Mouse (Mus musculus) liver, adult 2 months (tissue): Measurements from ENCODE around the gene Jag1.

Experiments used
- CTCF ChIP-seq: fragments of 200-500 bp; IDR thresholded peaks from 2 replicates; pipeline ENCODE4 v1.5.1; 2011; ENCODE audit warnings: low read depth, low read length, control low read depth
- POLR2A ChIP-seq: fragments of 200-500 bp; IDR thresholded peaks from 2 replicates; pipeline ENCODE4 v1.6.1; 2011; ENCODE audit warnings: low read length, control low read depth; ENCODE audit not compliant: insufficient read depth; ENCODE audit errors: extremely low read depth

- TF ChIP-seq CTCF = no peak
- TF ChIP-seq POLR2A = no peak
These were observed 3.0 kb downstream of the Jag1 start for GRCm38 (mm10) chr2:137113288-137114061.
